9 mouse cellular contexts compared by ENCODE assay signal in genomic region chr12:100897736-100898650, GRCm38 (mm10). TPM values are rescaled to one million over a fixed set of nuclear protein-coding genes. Genes with fewer than 3 reads are reported as not detected.
DNase-seq lines count a peak whose midpoint lies in the region; ATAC-seq and TF ChIP-seq lines count a peak whose summit lies in the region.
"Had no signal": no experiment of that assay in that cellular context is flagged by ENCODE, and none has a peak within 500 bp of the region (broad histone marks: within the 10 kb centered on the region; RNA-seq: fewer than 3 reads in every experiment).

No protein-coding gene starts in this region.

- in situ Hi-C loops in Patski (cut with MboI; ENCODE audit: low pct_unique_long_range_greater_than_20kb) = no loop called here

- 0 out of 2 replicates have a peak overlapping the region, but pooled peaks have one; percentile 47 for H3K4me3 ChIP-seq in heart, embryonic 13.5 days
- H3K4me3 ChIP-seq in forebrain, embryonic 10.5 days = peak overlapping the region; percentile 50; the same call in 1 of the 2 replicates
- H3K4me3 ChIP-seq in midbrain, embryonic 12.5 days = peak overlapping the region; percentile 36

- no peaks in the 10 kb centered on the region for H3K36me3 ChIP-seq in heart, embryonic 13.5 days
- no peaks in the 10 kb centered on the region for H3K36me3 ChIP-seq in forebrain, embryonic 10.5 days (replicated peaks)
- H3K36me3 ChIP-seq in midbrain, embryonic 12.5 days = no peaks in the 10 kb centered on the region

- H3K9ac ChIP-seq in heart, embryonic 13.5 days = no peak overlapping the region
- H3K9ac ChIP-seq in midbrain, embryonic 12.5 days (replicated peaks) = no peak overlapping the region

- WGBS in heart, embryonic 13.5 days = 54% methylated on average over 12 of the region's 12 CpGs
- 27% methylated on average over 12 of the region's 12 CpGs for WGBS in forebrain, embryonic 10.5 days
- WGBS in midbrain, embryonic 12.5 days = 22% methylated on average over 12 of the region's 12 CpGs

- H3K27me3 ChIP-seq in heart, embryonic 13.5 days (replicated peaks) = peaks cover 74% of the 10 kb centered on the region
- peaks cover 12% of the 10 kb centered on the region for H3K27me3 ChIP-seq in Patski
- peaks cover 65% of the 10 kb centered on the region for H3K27me3 ChIP-seq in forebrain, embryonic 10.5 days (ENCODE audit: poor library complexity, severe bottlenecking)
- H3K27me3 ChIP-seq in midbrain, embryonic 12.5 days = peaks cover 48% of the 10 kb centered on the region

- peak overlapping the region; percentile 75 for H3K4me2 ChIP-seq in heart, embryonic 13.5 days
- H3K4me2 ChIP-seq in midbrain, embryonic 12.5 days (replicated peaks) = peak overlapping the region; percentile 70

- intact Hi-C loops in heart, postnatal 10 days (cut with DNase I) = no loop called here

- CTCF ChIA-PET in Patski (lab: Charles Lee) = interaction anchor here (0.9 kb wide), 1 partner anchor 43 kb away, joined by 3 read pairs; no protein-coding TSS in a partner anchor

- DNase-seq in heart, postnatal 10 days = no peak
- peak; percentile 9 for DNase-seq in Patski (ENCODE audit: low read depth, low spot score)
- no peak for DNase-seq in forebrain, embryonic 10.5 days (ENCODE audit: extremely low spot score, low spot score)
- no peak for DNase-seq in adrenal gland, adult (ENCODE audit: inconsistent age in 2 of 2, low spot score in 1 of 2)
- no peak for DNase-seq in kidney, adult 18-20 months
- DNase-seq: kidney, adult 11 months had no signal

- H3K4me1 ChIP-seq in heart, embryonic 13.5 days = peaks cover 13% of the 10 kb centered on the region
- H3K4me1 ChIP-seq in forebrain, embryonic 10.5 days = peaks cover 30% of the 10 kb centered on the region
- H3K4me1 ChIP-seq in midbrain, embryonic 12.5 days = peaks cover 22% of the 10 kb centered on the region

- TF ChIP-seq CTCF in Patski (IDR thresholded peaks at IDR 0.05) = no peak

- POLR2A ChIA-PET in Patski (lab: Charles Lee) = no interaction called here

- no peaks in the 10 kb centered on the region for H3K9me3 ChIP-seq in heart, embryonic 13.5 days
- no peaks in the 10 kb centered on the region for H3K9me3 ChIP-seq in forebrain, embryonic 10.5 days
- H3K9me3 ChIP-seq in midbrain, embryonic 12.5 days = no peaks in the 10 kb centered on the region

- no peak overlapping the region for H3K27ac ChIP-seq in heart, embryonic 13.5 days (replicated peaks)
- H3K27ac ChIP-seq in forebrain, embryonic 10.5 days = no peak overlapping the region
- no peak overlapping the region for H3K27ac ChIP-seq in midbrain, embryonic 12.5 days (replicated peaks)

- ATAC-seq in heart, embryonic 13.5 days (ENCODE audit: extremely low read depth, insufficient number of reproducible peaks, low FRiP score, low TSS enrichment) = no peak
- ATAC-seq in Patski = no peak
- no peak for ATAC-seq in midbrain, embryonic 12.5 days (ENCODE audit: low FRiP score, low read depth)
- ATAC-seq in monocyte, adult 5-6 weeks (replicated peaks; ENCODE audit: insufficient number of reproducible peaks, low FRiP score, low TSS enrichment, poor library complexity, severe bottlenecking) = no peak

RNA-seq across cellular contexts. Expression of gene Gpr68, which starts 10.0 kb away (rescaled TPM):
- 5.9 and 6.0 TPM in 2 replicates for polyA plus RNA-seq in heart, embryonic 13.5 days (2015; fragmentation: Nextera tagmentation; extraction: Ambion mirVana)
- total RNA-seq in heart, postnatal 10 days (2021) = under 1 TPM; 0.55 to 0.81 TPM
- 0.08 TPM for polyA plus RNA-seq in Patski (2021)
- polyA plus RNA-seq in forebrain, embryonic 10.5 days (2016; fragmentation: Nextera tagmentation; extraction: Ambion mirVana) = 0.30 and 0.36 TPM in 2 replicates
- polyA plus RNA-seq in midbrain, embryonic 12.5 days (2016; fragmentation: Nextera tagmentation; extraction: Ambion mirVana) = 0.35 and 0.60 TPM in 2 replicates
- 4.4 to 27.8 TPM (median 4.9 TPM) in 3 replicates for total RNA-seq in monocyte, adult 5-6 weeks (2017)
